Mouse (Mus musculus) midbrain, embryonic 16.5 days (tissue): ENCODE measurements around the gene Zbtb9. TPM values are rescaled to one million over a fixed set of nuclear protein-coding genes. Genes with fewer than 3 reads are reported as not detected.
"Not testable (repeated sequence)": the region's sequence is repeated elsewhere in the genome, so short reads cannot be mapped to it uniquely, and the experiment has no call there.

Source experiments
- ATAC-seq: fragments of 200-750 bp; cut with Nextera tagmentation; 2 replicates; pipeline ENCODE4 v1.8.0; 2017; ENCODE audit warnings: moderate TSS enrichment
- H3K27ac ChIP-seq: fragments of 300-500 bp; sonication (generic); 2 replicates; pipeline ENCODE4 v1.5.1; 2014; ENCODE audit warnings: mild to moderate bottlenecking, low read length, mixed read lengths
- H3K27me3 ChIP-seq: fragments of 300-500 bp; sonication (generic); 2 replicates; pipeline ENCODE4 v1.6.1; 2014; ENCODE audit warnings: low read depth, low read length, mixed read lengths; ENCODE audit not compliant: control insufficient read depth, insufficient read depth
- H3K36me3 ChIP-seq: fragments of 300-500 bp; sonication (generic); 2 replicates; pipeline ENCODE4 v1.6.1; 2014; ENCODE audit warnings: mild to moderate bottlenecking, low read length, moderate library complexity, mixed read lengths; ENCODE audit not compliant: control insufficient read depth, insufficient read depth
- H3K4me1 ChIP-seq: fragments of 300-500 bp; sonication (generic); 2 replicates; pipeline ENCODE4 v1.6.1; 2014; ENCODE audit warnings: mild to moderate bottlenecking, low read length, mixed read lengths; ENCODE audit not compliant: control insufficient read depth, insufficient read depth
- H3K4me2 ChIP-seq: fragments of 300-500 bp; sonication (generic); 2 replicates; pipeline ENCODE4 v1.6.1; 2014; ENCODE audit warnings: mild to moderate bottlenecking, low read length, mixed read lengths
- H3K4me3 ChIP-seq: fragments of 300-500 bp; sonication (generic); 2 replicates; pipeline ENCODE4 v1.5.1; 2014; ENCODE audit warnings: low read depth, mild to moderate bottlenecking, low read length, moderate library complexity, mixed read lengths
- H3K9ac ChIP-seq: fragments of 300-500 bp; sonication (generic); 2 replicates; pipeline ENCODE4 v1.6.1; 2014; ENCODE audit warnings: low read depth, low read length, mixed read lengths
- H3K9me3 ChIP-seq: fragments of 300-500 bp; sonication (generic); replicated peaks from 2 replicates; pipeline ENCODE4 v1.6.1; 2014; ENCODE audit warnings: mild to moderate bottlenecking, low read length, mixed read lengths; ENCODE audit not compliant: control insufficient read depth, poor library complexity, severe bottlenecking
- WGBS: fragments of 180-500 bp; shearing (Covaris S2); extraction: QIAGEN DNeasy Blood & Tissue Kit; methylation state at CpG from one replicate; pipeline ENCODE4 v1.1.7; 2014; 5-methylcytosine and 5-hydroxymethylcytosine counted together
- polyA plus RNA-seq: library from polyadenylated mRNA; unstranded; fragments of >200 nt; fragmentation: Nextera tagmentation; extraction: Ambion mirVana; gene quantifications from 2 replicates; pipeline ENCODE4 v1.2.1, GENCODE M21; 2015

Zbtb9 gene
- polyA plus RNA-seq, 1 experiment from 2014 or later = 13.8 TPM

DNA sequence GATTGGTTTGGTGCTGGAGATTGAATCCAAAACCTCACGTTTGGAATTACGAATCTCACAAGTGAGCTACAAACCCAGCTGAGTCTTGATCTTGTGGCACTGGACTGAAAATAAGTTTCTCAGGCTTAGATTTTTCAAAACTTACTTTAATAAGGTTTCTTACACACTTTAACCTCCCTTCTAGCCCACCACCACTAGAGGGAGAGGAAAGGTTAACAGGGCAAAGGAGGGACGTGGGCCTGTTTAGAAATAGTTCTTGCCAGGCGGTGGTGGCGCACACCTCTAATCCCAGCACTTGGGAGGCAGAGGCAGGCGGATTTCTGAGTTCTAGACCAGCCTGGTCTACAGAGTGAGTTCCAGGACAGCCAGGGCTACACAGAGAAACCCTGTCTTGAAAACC lies 4.4 kb downstream of the Zbtb9 start:
- peaks cover 19% of the 10 kb centered on the region for H3K36me3 ChIP-seq
- not testable (repeated sequence) for H3K9me3 ChIP-seq

DNA sequence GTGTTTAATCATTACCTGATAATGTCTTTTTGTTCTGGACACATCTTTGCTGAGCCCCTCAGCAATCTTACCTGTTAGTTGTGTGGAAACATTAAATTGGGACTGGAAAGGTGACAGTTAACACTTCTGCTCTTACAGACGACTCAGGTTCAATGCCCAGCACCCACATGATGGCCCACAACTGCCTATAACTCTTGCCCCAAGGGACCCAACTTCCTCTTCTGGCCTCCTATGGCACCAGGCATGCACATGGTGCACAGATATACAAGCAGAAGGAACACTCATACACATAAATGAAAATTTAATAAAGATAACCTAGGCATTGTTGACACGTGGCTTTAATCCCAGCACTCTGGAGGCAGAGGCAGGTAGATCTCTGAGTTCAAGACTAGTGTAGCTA lies 6.5 kb downstream of the Zbtb9 start:
- Histone ChIP-seq H3K9ac (no peak overlapping the region), H3K36me3 (peaks cover 17% of the 10 kb centered on the region), H3K4me2 (no peak overlapping the region), H3K27ac (no peak overlapping the region), H3K4me3 (no peak overlapping the region), H3K9me3 (no peaks in the 10 kb centered on the region), H3K27me3 (no peaks in the 10 kb centered on the region), H3K4me1 (peaks cover 19% of the 10 kb centered on the region)
- ATAC-seq = no peak
- WGBS = 91% methylated on average over 2 of the region's 2 CpGs

More for the DNA sequence above, 4.4 kb downstream of the Zbtb9 start:
- not testable (repeated sequence) for H3K4me2 ChIP-seq, H3K27ac ChIP-seq, H3K9ac ChIP-seq, H3K27me3 ChIP-seq, H3K4me3 ChIP-seq, ATAC-seq
- WGBS = 91% methylated on average over 6 of the region's 6 CpGs
- peaks cover 31% of the 10 kb centered on the region for H3K4me1 ChIP-seq

DNA sequence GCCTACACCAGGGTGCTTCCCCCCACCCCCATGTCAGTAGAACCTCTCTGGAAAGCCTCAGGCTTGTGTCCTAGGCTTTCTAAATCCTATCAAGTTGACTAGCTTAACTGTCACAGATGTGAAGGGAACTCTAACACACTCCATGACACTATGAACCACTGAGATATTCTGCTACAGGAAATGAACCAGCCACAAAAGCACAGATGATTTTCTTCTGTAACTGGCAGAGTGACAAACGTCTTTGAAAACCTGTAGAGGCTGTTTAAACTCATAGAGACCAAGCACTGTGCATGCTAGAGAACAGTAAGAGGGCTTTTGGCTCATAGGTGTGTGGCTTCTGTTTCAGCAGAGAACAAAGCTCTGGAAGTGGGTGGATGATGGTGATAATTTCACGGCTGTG lies 8.1 kb downstream of the Zbtb9 start:
- Histone ChIP-seq H3K27me3 (no peaks in the 10 kb centered on the region), H3K4me2 (no peak overlapping the region), H3K9me3 (no peaks in the 10 kb centered on the region), H3K4me1 (peaks cover 7% of the 10 kb centered on the region), H3K4me3 (no peak overlapping the region), H3K9ac (no peak overlapping the region), H3K36me3 (peaks cover 17% of the 10 kb centered on the region), H3K27ac (no peak overlapping the region)
- WGBS = 79% methylated on average over 2 of the region's 2 CpGs
- no peak for ATAC-seq

DNA sequence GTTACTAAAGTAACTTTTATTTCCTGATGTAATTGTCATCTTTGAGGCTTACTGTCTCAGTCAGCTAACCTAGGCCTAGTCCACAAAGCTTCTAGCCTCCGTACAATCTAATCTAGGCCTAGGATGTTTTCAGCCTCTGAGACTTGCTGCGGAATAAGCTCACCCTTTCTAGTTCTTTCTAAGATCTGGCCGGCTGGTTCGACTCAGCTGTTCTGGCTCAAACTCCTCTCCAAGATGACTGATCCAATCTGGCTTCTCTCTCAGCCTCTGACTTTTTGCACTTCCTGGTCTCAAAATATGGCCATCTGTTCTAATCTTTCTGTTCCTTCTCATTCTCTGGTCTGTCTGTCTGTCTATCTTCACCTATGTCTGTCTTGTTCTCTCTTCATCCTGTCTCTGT lies 10.4 kb downstream of the Zbtb9 start:
- Histone ChIP-seq H3K9ac (no peak overlapping the region), H3K4me2 (no peak overlapping the region), H3K27ac (no peak overlapping the region), H3K4me1 (no peaks in the 10 kb centered on the region), H3K36me3 (peaks cover 10% of the 10 kb centered on the region), H3K27me3 (no peaks in the 10 kb centered on the region), H3K9me3 (no peaks in the 10 kb centered on the region), H3K4me3 (no peak overlapping the region)
- WGBS = 94% methylated on average over 4 of the region's 4 CpGs
- ATAC-seq = no peak

DNA sequence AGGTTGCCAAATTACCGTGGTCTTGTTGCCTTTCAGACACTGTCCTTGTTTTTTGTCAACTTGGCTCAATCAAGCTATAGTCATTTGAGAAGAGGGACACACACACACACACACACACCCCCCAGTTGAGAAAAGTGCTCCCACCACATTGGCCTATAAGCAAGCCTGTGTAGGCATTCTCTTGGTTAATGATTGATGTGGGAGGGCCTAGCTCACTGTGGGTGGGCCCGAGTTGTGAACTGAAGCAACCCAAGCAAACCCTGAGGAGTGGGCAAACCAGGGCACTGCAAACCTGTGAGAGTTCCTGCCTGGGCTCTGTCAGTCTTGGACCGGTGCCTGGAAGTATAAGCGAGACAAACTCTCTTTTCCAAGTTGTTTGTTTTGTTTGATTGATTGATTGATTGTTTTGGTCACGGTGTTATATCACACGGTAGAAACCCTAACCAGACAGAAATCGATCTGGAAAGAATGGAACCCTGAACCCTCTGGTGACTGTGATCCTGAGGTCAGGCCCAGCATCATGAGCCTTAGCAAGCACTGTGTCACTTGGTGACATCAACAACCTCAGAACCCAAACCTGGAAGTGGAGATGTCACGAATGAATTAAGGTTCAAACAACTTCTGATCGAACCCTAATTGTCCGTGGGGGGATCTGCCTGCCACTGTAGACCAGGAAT lies 12.7 kb downstream of the Zbtb9 start:
- Histone ChIP-seq H3K4me3 (no peak overlapping the region), H3K4me2 (no peak overlapping the region), H3K9me3 (no peaks in the 10 kb centered on the region), H3K27me3 (no peaks in the 10 kb centered on the region), H3K4me1 (no peaks in the 10 kb centered on the region), H3K9ac (no peak overlapping the region), H3K27ac (no peak overlapping the region), H3K36me3 (0 out of 2 replicates have a peak, but pooled peaks cover 2% of the 10 kb centered on the region)
- WGBS = 93% methylated on average over 10 of the region's 10 CpGs
- ATAC-seq = no peak

DNA sequence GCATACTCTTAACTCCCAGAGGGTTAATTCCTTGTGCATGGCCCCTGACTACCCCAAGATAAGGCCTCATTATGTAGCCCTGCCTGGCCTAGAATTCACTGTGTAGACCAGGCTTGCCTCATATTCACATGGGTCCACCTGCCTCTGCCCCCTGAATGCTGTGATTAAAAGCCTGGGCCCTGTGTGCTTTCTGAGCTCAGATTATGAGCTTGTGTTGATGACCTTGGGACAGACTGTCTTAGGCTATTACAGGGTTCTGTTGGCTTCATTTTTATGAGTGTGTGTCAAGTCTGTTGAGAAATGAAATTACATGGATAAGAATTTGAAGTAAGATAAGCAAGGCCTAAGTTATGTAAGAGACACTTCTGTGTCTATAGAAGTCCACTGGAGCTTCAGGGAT lies 17.6 kb downstream of the Zbtb9 start:
- Histone ChIP-seq H3K4me1 (no peaks in the 10 kb centered on the region), H3K27me3 (no peaks in the 10 kb centered on the region), H3K9ac (no peak overlapping the region), H3K9me3 (no peaks in the 10 kb centered on the region), H3K27ac (no peak overlapping the region), H3K4me2 (no peak overlapping the region), H3K4me3 (no peak overlapping the region), H3K36me3 (no peaks in the 10 kb centered on the region)
- no peak for ATAC-seq

DNA sequence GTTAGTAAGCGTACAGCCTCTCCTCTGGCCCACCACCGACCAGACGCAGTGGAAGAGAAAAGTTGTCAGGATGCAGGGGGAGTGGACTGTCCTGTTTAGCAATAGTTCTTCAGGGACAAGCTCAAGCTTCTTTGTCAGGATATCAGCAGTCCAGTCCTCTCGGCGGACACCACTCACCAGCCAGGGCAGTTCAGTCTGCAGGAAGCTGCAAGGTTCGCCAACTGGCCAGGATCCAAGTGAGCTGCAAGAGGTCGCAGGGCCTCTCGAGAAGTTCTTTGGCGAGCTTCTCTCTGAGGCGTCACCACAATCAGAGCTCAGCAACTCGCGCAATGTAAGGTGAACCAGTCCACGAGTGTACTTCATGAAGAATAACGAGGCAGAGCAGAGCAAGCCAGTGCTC lies 21.4 kb downstream of the Zbtb9 start:
- Histone ChIP-seq H3K4me2 (no peak overlapping the region), H3K4me1 (no peaks in the 10 kb centered on the region), H3K27me3 (no peaks in the 10 kb centered on the region), H3K36me3 (no peaks in the 10 kb centered on the region), H3K9me3 (no peaks in the 10 kb centered on the region), H3K9ac (no peak overlapping the region), H3K4me3 (no peak overlapping the region), H3K27ac (no peak overlapping the region)
- ATAC-seq = no peak
- WGBS = 80% methylated on average over 14 of the region's 14 CpGs

DNA sequence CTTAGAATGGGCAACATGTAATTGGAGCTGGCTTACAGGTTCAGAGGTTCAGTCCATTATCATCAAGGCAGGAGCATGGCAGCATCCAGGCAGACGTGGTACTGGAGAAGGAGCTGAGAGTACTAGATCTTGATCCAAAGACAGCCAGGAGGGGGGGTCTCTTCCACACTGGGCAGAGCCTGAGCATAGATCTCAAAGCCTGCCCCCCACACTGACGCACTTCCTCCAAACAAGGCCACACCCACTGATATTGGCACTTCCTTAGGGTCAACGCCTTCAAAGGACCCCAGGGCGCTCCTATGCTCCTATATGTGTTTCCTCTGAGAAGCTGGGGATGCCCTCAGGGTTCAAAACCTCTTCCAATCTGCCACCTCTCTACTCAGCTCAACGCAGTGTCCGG lies 22.0 kb downstream of the Zbtb9 start:
- H3K4me2 ChIP-seq = no peak overlapping the region
- no peak for ATAC-seq
- H3K27me3 ChIP-seq = no peaks in the 10 kb centered on the region
- H3K36me3 ChIP-seq = no peaks in the 10 kb centered on the region
- no peak overlapping the region for H3K4me3 ChIP-seq
- H3K9me3 ChIP-seq = no peaks in the 10 kb centered on the region
- 84% methylated on average over 6 of the region's 6 CpGs for WGBS
- no peak overlapping the region for H3K27ac ChIP-seq
- no peaks in the 10 kb centered on the region for H3K4me1 ChIP-seq
- no peak overlapping the region for H3K9ac ChIP-seq

DNA sequence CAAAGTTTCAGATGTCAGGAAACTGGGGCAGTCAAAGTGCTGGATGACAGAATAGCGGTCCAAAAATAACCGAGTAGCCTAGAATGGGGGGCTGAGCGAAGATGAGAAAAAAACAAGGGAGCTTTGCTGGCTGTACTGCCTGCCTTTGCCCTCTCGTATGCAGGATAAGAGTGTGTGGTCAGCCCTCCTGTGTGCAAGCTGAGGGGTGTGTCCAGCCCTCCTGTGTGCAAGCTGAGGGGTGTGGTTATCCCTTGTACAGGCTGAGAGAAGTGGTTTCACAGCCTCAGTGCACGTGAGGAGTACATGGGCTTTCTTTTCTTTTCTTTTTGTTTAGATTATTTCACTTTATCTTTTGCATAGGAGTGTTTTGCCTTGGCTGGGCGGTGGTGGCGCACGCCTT lies 22.6 kb downstream of the Zbtb9 start:
- 77% methylated on average over 8 of the region's 8 CpGs for WGBS
- Histone ChIP-seq H3K4me2 (no peak overlapping the region), H3K9me3 (no peaks in the 10 kb centered on the region), H3K4me3 (no peak overlapping the region), H3K4me1 (no peaks in the 10 kb centered on the region), H3K27me3 (no peaks in the 10 kb centered on the region), H3K36me3 (no peaks in the 10 kb centered on the region), H3K27ac (no peak overlapping the region), H3K9ac (no peak overlapping the region)
- no peak for ATAC-seq
